Mouse (Mus musculus): ENCODE data around the gene Mtnr1b.
"Not testable (repeated sequence)": the region's sequence is repeated elsewhere in the genome, so short reads cannot be mapped to it uniquely, and the experiment has no call there.

Mtnr1b gene

GRCm38 (mm10) chr9:15874506-15875160, at the start of gene Mtnr1b:
TSS of gene Mtnr1b (minus strand) at chr9:15874556.
- DNase-seq = no peak

- DNase-seq = no peak
Observed at GRCm38 (mm10) chr9:15920271-15920670, 45.9 kb upstream of the Mtnr1b start.

- DNase-seq = peak in 1 of 2 experiments; percentile 6
Observed at GRCm38 (mm10) chr9:15919373-15920005, 45.1 kb upstream of the Mtnr1b start.

GRCm38 (mm10) chr9:15916600-15916999, 42.2 kb upstream of the Mtnr1b start:
- no peak for DNase-seq

GRCm38 (mm10) chr9:15912735-15913134, 38.4 kb upstream of the Mtnr1b start:
- DNase-seq = no peak

- DNase-seq = no peak
Observed at GRCm38 (mm10) chr9:15909397-15910113, 35.2 kb upstream of the Mtnr1b start.

GRCm38 (mm10) chr9:15903948-15904750, 29.8 kb upstream of the Mtnr1b start:
- no peak for DNase-seq

GRCm38 (mm10) chr9:15898112-15898511, 23.8 kb upstream of the Mtnr1b start:
- DNase-seq = no peak

- DNase-seq = no peak
Observed at GRCm38 (mm10) chr9:15886756-15887155, 12.4 kb upstream of the Mtnr1b start.

- DNase-seq = no peak
Observed at GRCm38 (mm10) chr9:15880754-15881153, 6.4 kb upstream of the Mtnr1b start.

- peak; percentile 20 to 61 for DNase-seq
Observed at GRCm38 (mm10) chr9:15880160-15880603, 5.8 kb upstream of the Mtnr1b start.

- DNase-seq = no peak
Observed at GRCm38 (mm10) chr9:15870013-15870412, 4.3 kb downstream of the Mtnr1b start.

- no peak for DNase-seq
Observed at GRCm38 (mm10) chr9:15869456-15869855, 4.9 kb downstream of the Mtnr1b start.

GRCm38 (mm10) chr9:15866280-15867072, 7.9 kb downstream of the Mtnr1b start:
- no peak for DNase-seq

GRCm38 (mm10) chr9:15861402-15861801, 13.0 kb downstream of the Mtnr1b start:
- no peak for DNase-seq

GRCm38 (mm10) chr9:15850749-15851148, 23.6 kb downstream of the Mtnr1b start:
- DNase-seq = no peak

GRCm38 (mm10) chr9:15845390-15845789, 29.0 kb downstream of the Mtnr1b start:
- no peak for DNase-seq

- DNase-seq = not testable (repeated sequence)
Observed at GRCm38 (mm10) chr9:15844936-15845335, 29.4 kb downstream of the Mtnr1b start.

- peak; percentile 9 for DNase-seq
Observed at GRCm38 (mm10) chr9:15813002-15813911, 61.1 kb downstream of the Mtnr1b start.

GRCm38 (mm10) chr9:15804296-15804695, 70.1 kb downstream of the Mtnr1b start:
- no peak for DNase-seq
